Mouse (Mus musculus): ENCODE results near the gene Gm48552.

The Gm48552 gene

DNA sequence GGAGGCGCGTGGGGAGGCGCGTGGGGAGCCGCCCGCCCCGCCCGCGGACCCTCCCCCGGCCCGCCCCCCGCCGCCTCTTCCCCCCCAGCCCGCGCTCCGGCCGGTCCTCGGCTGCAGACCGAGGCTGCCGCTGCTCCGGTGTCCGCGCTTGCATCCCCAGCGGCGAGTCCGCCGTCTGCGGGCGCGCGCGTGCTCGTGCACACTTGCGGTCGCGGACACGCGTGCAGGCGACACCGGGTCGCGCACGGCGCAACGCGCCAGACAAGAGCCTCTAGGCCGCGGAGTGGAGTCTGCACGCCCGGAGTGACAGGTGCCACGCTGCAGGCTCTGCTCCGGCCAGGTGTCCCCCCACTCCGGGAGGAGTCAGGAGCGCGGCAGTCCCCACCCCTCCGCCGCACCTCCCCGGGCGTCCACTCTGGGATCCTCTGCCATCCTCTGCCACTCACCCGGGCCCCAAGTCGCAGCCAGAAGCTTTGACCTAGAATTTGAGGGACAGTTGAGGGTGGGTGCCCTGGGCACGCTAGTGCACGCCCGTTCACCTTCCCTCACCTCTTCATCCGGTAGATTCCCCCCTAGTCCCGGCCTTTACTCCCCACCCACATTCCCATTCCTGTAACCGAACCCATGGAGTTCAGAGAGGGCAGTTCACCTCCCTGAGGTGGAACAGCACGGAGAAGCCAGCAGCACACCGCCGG, 42.2 kb downstream of the Gm48552 start:
- no peak for DNase-seq (ENCODE audit: low read depth, low spot score)

DNA sequence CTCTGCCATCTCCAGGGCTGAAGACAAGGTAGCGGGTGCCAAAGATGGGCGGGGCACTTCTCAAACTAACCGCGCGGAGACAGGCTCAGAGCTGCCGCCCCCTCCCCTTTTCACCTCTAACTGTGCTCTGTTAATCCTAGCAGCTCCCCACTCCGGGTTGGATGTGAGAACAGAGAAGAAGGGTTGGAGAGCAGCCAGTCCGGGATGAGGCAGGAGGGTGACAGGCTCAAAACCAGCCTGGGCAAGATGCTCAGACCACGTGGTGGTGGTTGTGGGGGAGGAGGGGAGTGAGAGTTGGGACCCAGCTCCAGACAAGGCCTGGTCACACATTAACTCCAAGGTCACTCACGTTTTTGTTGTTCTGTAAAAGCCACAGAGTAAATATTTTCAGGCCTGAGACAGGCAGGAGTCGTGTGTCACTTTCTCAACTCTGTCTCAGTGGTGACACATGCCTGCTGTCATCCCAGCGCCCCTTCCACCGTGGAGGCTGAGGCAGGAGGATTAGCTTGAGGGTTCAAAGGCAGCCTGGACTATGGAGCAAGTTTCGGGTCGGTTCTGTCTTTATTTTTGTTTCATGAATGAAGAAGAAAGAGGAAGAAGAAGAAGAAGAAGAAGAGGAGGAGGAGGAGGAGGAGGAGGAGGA, 42.8 kb downstream of the Gm48552 start:
- no peak for DNase-seq (ENCODE audit: low read depth, low spot score)

GRCm38 (mm10) chr10:81432169-81432867, 43.5 kb downstream of the Gm48552 start:
- no peak for DNase-seq (ENCODE audit: low read depth, low spot score)

- peak; percentile 94 for DNase-seq (ENCODE audit: low read depth, low spot score)
Measured at GRCm38 (mm10) chr10:81432868-81433262, 44.1 kb downstream of the Gm48552 start.

DNA sequence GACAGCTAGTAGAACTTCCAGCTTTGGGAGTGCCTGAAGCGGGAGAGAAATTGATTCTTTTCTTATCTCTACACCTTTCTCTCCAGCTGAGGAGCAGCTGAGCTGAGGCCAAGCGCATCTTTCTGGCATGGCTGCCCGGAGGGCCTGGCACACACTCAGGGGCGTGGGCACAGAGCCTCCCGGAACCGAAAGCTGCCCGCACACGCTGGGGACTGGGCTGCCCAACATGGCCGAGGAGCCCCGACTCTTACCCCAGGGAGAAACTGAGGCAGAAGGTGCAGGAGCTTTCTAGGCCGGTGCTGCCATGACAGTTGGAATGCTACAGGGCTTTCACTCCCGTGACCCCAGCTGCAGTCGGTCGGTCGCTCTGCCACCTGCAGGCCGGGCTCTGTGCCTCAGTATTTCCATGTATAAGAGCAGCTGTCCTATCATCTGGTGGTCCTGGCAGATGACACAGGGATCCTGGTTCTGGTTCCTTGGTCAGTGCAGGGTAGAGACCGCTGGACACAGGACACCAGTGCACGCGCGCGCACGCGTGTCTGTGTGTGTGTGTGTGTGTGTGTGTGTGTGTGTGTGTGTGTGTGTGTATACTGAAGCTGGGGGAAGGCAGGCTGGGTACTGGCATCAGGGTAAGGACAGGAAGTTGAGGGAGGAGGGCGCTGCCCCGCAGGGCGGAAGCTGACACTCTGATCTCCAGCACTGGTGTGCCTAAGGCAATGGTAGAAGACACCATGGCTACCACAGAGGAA, 44.9 kb downstream of the Gm48552 start:
- no peak for DNase-seq (ENCODE audit: low read depth, low spot score)

- no peak for DNase-seq (ENCODE audit: low read depth, low spot score)
Measured at GRCm38 (mm10) chr10:81434361-81435263, 45.8 kb downstream of the Gm48552 start.

DNA sequence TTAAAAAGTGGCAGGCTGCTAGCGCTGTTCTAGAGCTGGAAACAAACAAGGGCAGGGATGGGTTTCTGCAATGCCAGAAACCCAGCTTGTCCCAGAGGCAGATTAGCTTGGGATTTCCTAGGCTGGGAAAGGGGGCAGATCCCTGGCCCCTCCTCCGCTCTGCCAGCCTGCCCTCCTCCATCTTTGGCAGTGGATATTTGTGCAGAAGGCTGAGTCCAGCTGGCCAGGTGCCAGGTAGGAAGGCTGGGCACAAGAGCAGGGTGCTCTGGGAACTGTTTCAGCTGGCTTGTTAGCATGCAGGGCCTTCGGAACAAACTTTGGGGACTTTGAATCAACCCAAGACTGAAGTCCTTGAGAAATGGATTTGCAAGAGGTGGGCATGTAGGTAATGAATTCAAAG, 46.6 kb downstream of the Gm48552 start:
- DNase-seq (ENCODE audit: low read depth, low spot score) = peak; percentile 74

All from retina, postnatal 7 days (tissue).